Mouse (Mus musculus) liver, adult 2 months (tissue): ENCODE results near the gene Gm10719. TPM values are rescaled to one million over a fixed set of nuclear protein-coding genes. Genes with fewer than 3 reads are reported as not detected.
"Not testable (repeated sequence)": the region's sequence is repeated elsewhere in the genome, so short reads cannot be mapped to it uniquely, and the experiment has no call there.

Experiments
- DNase-seq: peaks from one replicate; pipeline ENCODE4 v3.0.0-alpha.2; 2011; ENCODE audit warnings: low read depth, low spot score; ENCODE audit errors: extremely low read depth
- H3K27ac ChIP-seq: fragments of 200-500 bp; replicated peaks from 2 replicates; pipeline ENCODE4 v1.5.1; 2012; ENCODE audit warnings: low read depth, mild to moderate bottlenecking, control low read depth, inconsistent platforms, low read length; ENCODE audit not compliant: insufficient read depth
- H3K27me3 ChIP-seq: fragments of 200-500 bp; 2 replicates; pipeline ENCODE4 v1.6.1; 2012; ENCODE audit warnings: mild to moderate bottlenecking, moderate library complexity, low read length, inconsistent platforms; ENCODE audit not compliant: control insufficient read depth, insufficient read depth
- H3K36me3 ChIP-seq: fragments of 200-500 bp; 2 replicates; pipeline ENCODE4 v1.6.1; 2012; ENCODE audit warnings: low read length, inconsistent platforms; ENCODE audit not compliant: control insufficient read depth, insufficient read depth
- H3K4me1 ChIP-seq: fragments of 200-500 bp; 2 replicates; pipeline ENCODE4 v1.6.1; 2011; ENCODE audit warnings: low read length; ENCODE audit not compliant: control insufficient read depth, insufficient read depth
- H3K4me3 ChIP-seq: fragments of 200-500 bp; 2 replicates; pipeline ENCODE4 v1.5.1; 2011; ENCODE audit warnings: low read depth, mild to moderate bottlenecking, control low read depth, low read length, moderate library complexity; ENCODE audit not compliant: insufficient read depth
- H3K79me2 ChIP-seq: fragments of 200-500 bp; 2 replicates; pipeline ENCODE4 v1.6.1; 2012; ENCODE audit warnings: inconsistent platforms, mild to moderate bottlenecking, low read length, moderate library complexity; ENCODE audit not compliant: control insufficient read depth, insufficient read depth
- H3K9ac ChIP-seq: fragments of 200-500 bp; 2 replicates; pipeline ENCODE4 v1.6.1; 2012; ENCODE audit warnings: low read depth, mild to moderate bottlenecking, control low read depth, inconsistent platforms, low read length
- WGBS: fragments of 180-500 bp; shearing (Covaris S2); methylation state at CpG from one replicate; pipeline ENCODE4 v1.1.7; 2018; 5-methylcytosine and 5-hydroxymethylcytosine counted together
- polyA plus RNA-seq: library from polyadenylated mRNA; depleted of rRNA; stranded (reverse); fragments of >200 nt; gene quantifications from 2 replicates; pipeline ENCODE4 v1.2.3, GENCODE M21; 2012; rRNA removed
- total RNA-seq: library from RNA; depleted of rRNA; stranded (reverse); fragments of >200 nt; gene quantifications from 2 replicates; pipeline ENCODE4 v1.2.3, GENCODE M21; 2014; rRNA removed

Gm10719 gene
- total RNA-seq = 0.46 and 1.1 TPM in 2 replicates
- not detected in 2 replicates for polyA plus RNA-seq

DNA sequence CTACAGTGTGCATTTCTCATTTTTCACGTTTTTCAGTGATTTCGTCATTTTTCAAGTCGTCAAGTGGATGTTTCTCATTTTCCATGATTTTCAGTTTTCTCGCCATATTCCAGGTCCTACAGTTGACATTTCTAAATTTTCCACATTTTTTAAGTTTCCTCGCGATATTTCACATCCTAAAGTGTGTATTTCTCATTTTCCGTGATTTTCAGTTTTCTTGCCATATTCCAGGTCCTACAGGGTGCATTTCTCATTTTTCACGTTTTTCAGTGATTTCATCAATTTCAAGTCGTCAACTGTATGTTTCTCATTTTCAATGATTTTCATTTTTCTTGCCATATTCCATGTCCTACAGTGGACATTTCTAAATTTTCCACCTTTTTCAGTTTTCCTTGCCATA, at the start of gene Gm10719:
Gene Gm10719, plus strand, starts transcription at position 301 of the 400 bp plus-strand sequence.
- not testable (repeated sequence) for DNase-seq, H3K36me3 ChIP-seq, H3K27ac ChIP-seq, H3K79me2 ChIP-seq, H3K27me3 ChIP-seq, H3K4me3 ChIP-seq, H3K9ac ChIP-seq, H3K4me1 ChIP-seq
- 69% methylated on average over 1 of the region's 9 CpGs for WGBS

- H3K4me1 ChIP-seq, H3K4me3 ChIP-seq, H3K27ac ChIP-seq, H3K27me3 ChIP-seq, H3K79me2 ChIP-seq, H3K36me3 ChIP-seq, H3K9ac ChIP-seq: not testable (repeated sequence)
- peak; percentile 49 for DNase-seq
- 75% methylated on average over 12 of the region's 12 CpGs for WGBS
Observed at GRCm38 (mm10) chr9:3000445-3000972, 16.7 kb upstream of the Gm10719 start, which contains the start of gene Gm10722. Gene Gm10722 (plus strand): TSS chr9:3000922.

- not testable (repeated sequence) for DNase-seq, H3K79me2 ChIP-seq, H3K9ac ChIP-seq, H3K27me3 ChIP-seq, H3K4me3 ChIP-seq, H3K27ac ChIP-seq, H3K36me3 ChIP-seq, H3K4me1 ChIP-seq
- WGBS = 67% methylated on average over 8 of the region's 8 CpGs
Observed at GRCm38 (mm10) chr9:3001006-3001405, 16.2 kb upstream of the Gm10719 start.

DNA sequence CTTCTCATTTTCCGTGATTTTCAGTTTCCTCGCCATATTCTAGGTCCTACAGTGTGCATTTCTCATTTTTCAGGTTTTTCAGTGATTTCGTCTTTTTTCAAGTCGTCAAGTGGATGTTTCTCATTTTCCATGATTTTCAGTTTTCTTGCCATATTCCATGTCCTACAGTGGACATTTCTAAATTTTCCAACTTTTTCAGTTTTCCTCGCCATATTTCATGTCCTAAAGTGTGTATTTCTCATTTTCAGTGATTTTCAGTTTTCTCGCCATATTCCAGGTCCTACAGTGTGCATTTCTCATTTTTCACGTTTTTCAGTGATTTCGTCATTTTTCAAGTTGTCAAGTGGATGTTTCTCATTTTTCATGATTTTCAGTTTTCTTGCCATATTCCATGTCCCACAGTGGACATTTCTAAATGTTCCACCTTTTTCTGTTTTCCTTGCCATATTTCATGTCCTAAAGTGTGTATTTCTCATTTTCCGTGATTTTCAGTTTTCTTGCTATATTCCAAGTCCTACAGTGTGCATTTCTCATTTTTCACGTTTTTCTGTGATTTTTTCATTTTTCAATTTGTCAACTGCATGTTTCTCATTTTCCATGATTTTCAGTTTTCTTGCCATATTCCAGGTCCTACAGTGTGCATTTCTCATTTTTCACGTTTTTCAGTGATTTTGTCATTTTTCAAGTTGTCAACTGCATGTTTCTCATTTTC, 15.1 kb upstream of the Gm10719 start:
- not testable (repeated sequence) for H3K9ac ChIP-seq, H3K4me1 ChIP-seq
- WGBS = 67% methylated on average over 9 of the region's 11 CpGs

GRCm38 (mm10) chr9:3002794-3003396, 14.3 kb upstream of the Gm10719 start, which contains the start of gene Gm11168:
Gene Gm11168 (plus strand): TSS chr9:3003346.
- WGBS = 75% methylated on average over 6 of the region's 14 CpGs
- H3K36me3 ChIP-seq, H3K9ac ChIP-seq, H3K27ac ChIP-seq, DNase-seq, H3K79me2 ChIP-seq, H3K27me3 ChIP-seq, H3K4me3 ChIP-seq, H3K4me1 ChIP-seq: not testable (repeated sequence)

More for the DNA sequence above, 15.1 kb upstream of the Gm10719 start:
- DNase-seq = peak; percentile 34
- H3K36me3 ChIP-seq, H3K4me3 ChIP-seq, H3K79me2 ChIP-seq, H3K27ac ChIP-seq, H3K27me3 ChIP-seq: not testable (repeated sequence)

DNA sequence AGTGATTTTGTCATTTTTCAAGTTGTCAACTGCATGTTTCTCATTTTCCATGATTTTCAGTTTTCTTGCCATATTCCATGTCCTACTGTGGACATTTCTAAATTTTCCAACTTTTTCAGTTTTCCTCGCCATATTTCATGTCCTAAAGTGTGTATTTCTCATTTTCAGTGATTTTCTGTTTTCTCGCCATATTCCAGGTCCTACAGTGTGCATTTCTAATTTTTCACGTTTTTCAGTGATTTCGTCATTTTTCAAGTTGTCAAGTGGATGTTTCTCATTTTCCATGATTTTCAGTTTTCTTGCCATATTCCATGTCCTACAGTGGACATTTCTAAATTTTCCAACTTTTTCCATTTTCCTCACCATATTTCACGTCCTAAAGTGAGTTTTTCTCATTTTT, 11.0 kb upstream of the Gm10719 start:
- not testable (repeated sequence) for H3K4me3 ChIP-seq, H3K4me1 ChIP-seq, H3K9ac ChIP-seq, H3K27ac ChIP-seq, DNase-seq, H3K79me2 ChIP-seq, H3K27me3 ChIP-seq, H3K36me3 ChIP-seq
- 86% methylated on average over 1 of the region's 5 CpGs for whole genome bisulfite sequencing

DNA sequence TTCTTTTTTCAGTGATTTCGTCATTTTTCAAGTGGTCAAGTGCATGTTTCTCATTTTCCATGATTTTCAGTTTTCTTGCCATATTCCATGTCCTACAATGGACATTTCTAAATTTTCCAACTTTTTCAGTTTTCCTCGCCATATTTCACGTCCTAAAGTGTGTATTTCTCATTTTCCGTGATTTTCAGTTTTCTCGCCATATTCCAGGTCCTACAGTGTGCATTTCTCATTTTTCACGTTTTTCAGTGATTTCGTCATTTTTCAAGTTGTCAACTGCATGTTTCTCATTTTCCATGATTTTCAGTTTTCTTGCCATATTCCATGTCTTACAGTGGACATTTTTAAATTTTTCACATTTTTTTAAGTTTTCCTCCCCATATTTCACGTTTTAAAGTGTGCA, 10.6 kb upstream of the Gm10719 start:
- H3K27me3 ChIP-seq, H3K36me3 ChIP-seq, DNase-seq, H3K4me1 ChIP-seq, H3K79me2 ChIP-seq, H3K9ac ChIP-seq, H3K4me3 ChIP-seq, H3K27ac ChIP-seq: not testable (repeated sequence)
- WGBS = 74% methylated on average over 8 of the region's 8 CpGs

- not testable (repeated sequence) for H3K27ac ChIP-seq, H3K27me3 ChIP-seq, H3K79me2 ChIP-seq, H3K4me1 ChIP-seq, H3K4me3 ChIP-seq, H3K36me3 ChIP-seq, H3K9ac ChIP-seq
- peak; percentile 17 for DNase-seq
- WGBS = 77% methylated on average over 8 of the region's 9 CpGs
Observed at GRCm38 (mm10) chr9:3007272-3007671, 9.9 kb upstream of the Gm10719 start.

GRCm38 (mm10) chr9:3009331-3009730, 7.9 kb upstream of the Gm10719 start:
- not testable (repeated sequence) for H3K27ac ChIP-seq, H3K79me2 ChIP-seq, H3K4me3 ChIP-seq, DNase-seq, H3K4me1 ChIP-seq, H3K36me3 ChIP-seq, H3K27me3 ChIP-seq, H3K9ac ChIP-seq
- WGBS = no CpG with 5 or more reads among the region's 5 CpGs
